Mouse (Mus musculus) activated CD4-positive, CD25-positive, alpha-beta regulatory T cell (primary cell): Measurements from ENCODE around the gene Orc3. TPM values are rescaled to one million over a fixed set of nuclear protein-coding genes. Genes with fewer than 3 reads are reported as not detected.

ENCODE experiments used
- polyA plus RNA-seq, 2 experiments: library from polyadenylated mRNA; unstranded; fragments of 100-300 nt; shearing (Covaris generic); gene quantifications; one replicate each; pipeline ENCODE4 v1.2.1; 2017

Gene Orc3
- 100 to 1,000 TPM in 1 of 2 experiments, 10 to 100 TPM in 1; 90.1 to 112 TPM for polyA plus RNA-seq

GRCm38 (mm10) chr4:34614630-34615094 is at the start of gene Orc3, which contains the start of gene Rars2:
Orc3 (minus strand) TSS chr4:34614944.
Rars2 (plus strand) TSS chr4:34614957.

GRCm38 (mm10) chr4:34550748-34551097 is 64.0 kb downstream of the Orc3 start, which contains the start of gene Akirin2:
Akirin2 (plus strand) TSS chr4:34550937.

Other genes starting within 250 kb of the Orc3 start
- 10 to 100 TPM; 61.0 to 68.5 TPM for gene Akirin2, start 64.0 kb downstream of the Orc3 start, polyA plus RNA-seq
- 10 to 100 TPM; 40.5 to 44.9 TPM for gene Rars2, start within 50 bp of the Orc3 start, polyA plus RNA-seq
- gene Slc35a1, start 72.5 kb upstream of the Orc3 start, polyA plus RNA-seq: 10 to 100 TPM; 20.0 to 29.9 TPM
- under 1 TPM in 1 of 2 experiments, not detected in 1; 0.57 TPM for gene Cfap206, start 115.3 kb upstream of the Orc3 start, polyA plus RNA-seq
- not detected for gene Gm136, start 141.3 kb upstream of the Orc3 start, polyA plus RNA-seq
- 10 to 100 TPM; 68.7 to 86.7 TPM for gene Smim8, start 163.5 kb upstream of the Orc3 start, polyA plus RNA-seq